Mouse (Mus musculus) liver, embryonic 13.5 days (tissue): ENCODE data around the gene Lysmd2. TPM values are rescaled to one million over a fixed set of nuclear protein-coding genes. Genes with fewer than 3 reads are reported as not detected.

Source experiments
- ATAC-seq: fragments of 200-750 bp; cut with Nextera tagmentation; 2 replicates; pipeline ENCODE4 v1.8.0; 2017; ENCODE audit warnings: low read depth, mild to moderate bottlenecking, moderate number of reproducible peaks, moderate library complexity
- DNase-seq: peaks from one replicate; pipeline ENCODE4 v3.0.0; 2022
- H3K27ac ChIP-seq: fragments of 300-500 bp; sonication (generic); 2 replicates; pipeline ENCODE4 v1.5.1; 2015; ENCODE audit warnings: moderate library complexity, mild to moderate bottlenecking, inconsistent platforms
- H3K27me3 ChIP-seq: fragments of 300-500 bp; sonication (generic); 2 replicates; pipeline ENCODE4 v1.6.1; 2015; ENCODE audit warnings: mild to moderate bottlenecking, inconsistent platforms
- H3K36me3 ChIP-seq: fragments of 300-500 bp; sonication (generic); 2 replicates; pipeline ENCODE4 v1.6.1; 2015; ENCODE audit warnings: mild to moderate bottlenecking, inconsistent platforms
- H3K4me1 ChIP-seq: fragments of 300-500 bp; sonication (generic); replicated peaks from 2 replicates; pipeline ENCODE4 v1.6.1; 2015; ENCODE audit warnings: inconsistent platforms
- H3K4me2 ChIP-seq: fragments of 300-500 bp; sonication (generic); 2 replicates; pipeline ENCODE4 v1.6.1; 2015; ENCODE audit warnings: inconsistent platforms, mild to moderate bottlenecking, moderate library complexity
- H3K4me3 ChIP-seq: fragments of 300-500 bp; sonication (generic); replicated peaks from 2 replicates; pipeline ENCODE4 v1.5.1; 2015; ENCODE audit warnings: mild to moderate bottlenecking, inconsistent platforms
- H3K9ac ChIP-seq: fragments of 300-500 bp; sonication (generic); 2 replicates; pipeline ENCODE4 v1.6.1; 2015; ENCODE audit warnings: mild to moderate bottlenecking, inconsistent platforms
- H3K9me3 ChIP-seq: fragments of 300-500 bp; sonication (generic); replicated peaks from 2 replicates; pipeline ENCODE4 v1.6.1; 2016; ENCODE audit warnings: inconsistent platforms
- WGBS: fragments of 180-500 bp; shearing (Covaris S2); methylation state at CpG from one replicate; pipeline ENCODE4 v1.1.7; 2015; ENCODE audit not compliant: insufficient replicate concordance; 5-methylcytosine and 5-hydroxymethylcytosine counted together
- polyA plus RNA-seq: library from polyadenylated mRNA; unstranded; fragments of >200 nt; fragmentation: Nextera tagmentation; extraction: Ambion mirVana; gene quantifications from 2 replicates; pipeline ENCODE4 v1.2.1, GENCODE M21; 2015

The Lysmd2 gene
- 3.7 and 3.8 TPM in 2 replicates for polyA plus RNA-seq

- ATAC-seq (peak; percentile 75), DNase-seq (no peak)
- peaks cover 36% of the 10 kb centered on the region for H3K27me3 ChIP-seq
- H3K9me3 ChIP-seq = no peaks in the 10 kb centered on the region
- under 1% methylated on average over 82 of the region's 94 CpGs for WGBS
- 0 out of 2 replicates have a peak within 1 kb of the TSS, but pooled peaks have one; percentile 6 for H3K27ac ChIP-seq
- H3K36me3 ChIP-seq = no peaks in the 10 kb centered on the region
- H3K9ac ChIP-seq = peak within 1 kb of the TSS; percentile 53
- H3K4me1 ChIP-seq = 0 out of 2 replicates have a peak, but pooled peaks cover 7% of the 10 kb centered on the region
- H3K4me3 ChIP-seq = peak within 1 kb of the TSS; percentile 61
- H3K4me2 ChIP-seq = peak within 1 kb of the TSS; percentile 72
Observed at GRCm38 (mm10) chr9:75625556-75626307, at the start of gene Lysmd2. Lysmd2 (plus strand) TSS chr9:75625741.

- no peak overlapping the region for H3K27ac ChIP-seq
- DNase-seq (no peak), ATAC-seq (no peak)
- H3K36me3 ChIP-seq = no peaks in the 10 kb centered on the region
- H3K9ac ChIP-seq = no peak overlapping the region
- H3K4me3 ChIP-seq = no peak overlapping the region
- H3K4me1 ChIP-seq = no peaks in the 10 kb centered on the region
- WGBS = 77% methylated on average over 6 of the region's 6 CpGs
- H3K9me3 ChIP-seq = no peaks in the 10 kb centered on the region
- H3K27me3 ChIP-seq = no peaks in the 10 kb centered on the region
- no peak overlapping the region for H3K4me2 ChIP-seq
Observed at GRCm38 (mm10) chr9:75579321-75579720, 46.2 kb upstream of the Lysmd2 start.

GRCm38 (mm10) chr9:75581694-75582350 lies 43.7 kb upstream of the Lysmd2 start:
- ATAC-seq (no peak), DNase-seq (no peak)
- Histone ChIP-seq H3K4me3 (no peak overlapping the region), H3K27ac (no peak overlapping the region), H3K4me2 (no peak overlapping the region), H3K27me3 (no peaks in the 10 kb centered on the region), H3K9ac (no peak overlapping the region), H3K36me3 (no peaks in the 10 kb centered on the region), H3K9me3 (no peaks in the 10 kb centered on the region), H3K4me1 (no peaks in the 10 kb centered on the region)
- WGBS = 47% methylated on average over 7 of the region's 7 CpGs

- Histone ChIP-seq H3K4me2 (no peak overlapping the region), H3K27ac (no peak overlapping the region), H3K9me3 (no peaks in the 10 kb centered on the region), H3K27me3 (no peaks in the 10 kb centered on the region), H3K4me3 (no peak overlapping the region), H3K4me1 (no peaks in the 10 kb centered on the region), H3K9ac (no peak overlapping the region), H3K36me3 (no peaks in the 10 kb centered on the region)
- ATAC-seq (no peak), DNase-seq (no peak)
- 69% methylated on average over 15 of the region's 15 CpGs for WGBS
Observed at GRCm38 (mm10) chr9:75589850-75590790, 35.4 kb upstream of the Lysmd2 start.

GRCm38 (mm10) chr9:75593481-75593880 lies 32.1 kb upstream of the Lysmd2 start:
- ATAC-seq = no peak
- no peaks in the 10 kb centered on the region for H3K4me1 ChIP-seq
- DNase-seq = no peak
- H3K36me3 ChIP-seq = no peaks in the 10 kb centered on the region
- H3K27ac ChIP-seq = no peak overlapping the region
- no peak overlapping the region for H3K9ac ChIP-seq
- no peak overlapping the region for H3K4me3 ChIP-seq
- WGBS = 59% methylated on average over 5 of the region's 5 CpGs
- no peaks in the 10 kb centered on the region for H3K27me3 ChIP-seq
- no peak overlapping the region for H3K4me2 ChIP-seq
- no peaks in the 10 kb centered on the region for H3K9me3 ChIP-seq

GRCm38 (mm10) chr9:75597036-75597435 lies 28.5 kb upstream of the Lysmd2 start:
- DNase-seq = no peak
- Histone ChIP-seq H3K27ac (no peak overlapping the region), H3K9me3 (no peaks in the 10 kb centered on the region), H3K4me2 (no peak overlapping the region), H3K9ac (no peak overlapping the region), H3K27me3 (no peaks in the 10 kb centered on the region), H3K36me3 (no peaks in the 10 kb centered on the region), H3K4me1 (no peaks in the 10 kb centered on the region), H3K4me3 (no peak overlapping the region)
- no peak for ATAC-seq
- 69% methylated on average over 13 of the region's 13 CpGs for WGBS

GRCm38 (mm10) chr9:75597596-75597995 lies 27.9 kb upstream of the Lysmd2 start:
- no peak overlapping the region for H3K4me2 ChIP-seq
- H3K4me3 ChIP-seq = no peak overlapping the region
- WGBS = 60% methylated on average over 4 of the region's 4 CpGs
- no peaks in the 10 kb centered on the region for H3K27me3 ChIP-seq
- ATAC-seq = no peak
- H3K9me3 ChIP-seq = no peaks in the 10 kb centered on the region
- no peaks in the 10 kb centered on the region for H3K4me1 ChIP-seq
- H3K36me3 ChIP-seq = no peaks in the 10 kb centered on the region
- no peak overlapping the region for H3K9ac ChIP-seq
- no peak for DNase-seq
- H3K27ac ChIP-seq = no peak overlapping the region

GRCm38 (mm10) chr9:75599191-75599841 lies 26.2 kb upstream of the Lysmd2 start:
- 46% methylated on average over 5 of the region's 5 CpGs for WGBS
- H3K4me2 ChIP-seq = no peak overlapping the region
- ATAC-seq = no peak
- no peak overlapping the region for H3K4me3 ChIP-seq
- no peak for DNase-seq
- no peaks in the 10 kb centered on the region for H3K36me3 ChIP-seq
- H3K27ac ChIP-seq = no peak overlapping the region
- H3K9me3 ChIP-seq = no peaks in the 10 kb centered on the region
- no peak overlapping the region for H3K9ac ChIP-seq
- H3K4me1 ChIP-seq = no peaks in the 10 kb centered on the region
- no peaks in the 10 kb centered on the region for H3K27me3 ChIP-seq

- no peak overlapping the region for H3K27ac ChIP-seq
- no peaks in the 10 kb centered on the region for H3K36me3 ChIP-seq
- H3K9me3 ChIP-seq = no peaks in the 10 kb centered on the region
- DNase-seq (no peak), ATAC-seq (no peak)
- H3K4me3 ChIP-seq = no peak overlapping the region
- no peak overlapping the region for H3K4me2 ChIP-seq
- no peaks in the 10 kb centered on the region for H3K4me1 ChIP-seq
- H3K27me3 ChIP-seq = no peaks in the 10 kb centered on the region
- 63% methylated on average over 7 of the region's 7 CpGs for WGBS
- H3K9ac ChIP-seq = no peak overlapping the region
Observed at GRCm38 (mm10) chr9:75600166-75600934, 25.2 kb upstream of the Lysmd2 start.

- Histone ChIP-seq H3K27ac (no peak overlapping the region), H3K36me3 (no peaks in the 10 kb centered on the region), H3K4me1 (no peaks in the 10 kb centered on the region), H3K9ac (no peak overlapping the region), H3K4me3 (no peak overlapping the region), H3K9me3 (no peaks in the 10 kb centered on the region), H3K27me3 (no peaks in the 10 kb centered on the region), H3K4me2 (no peak overlapping the region)
- no peak for DNase-seq
- ATAC-seq = no peak
- 16% methylated on average over 12 of the region's 12 CpGs for WGBS
Observed at GRCm38 (mm10) chr9:75601510-75601909, 24.0 kb upstream of the Lysmd2 start.
